Mouse (Mus musculus) myocyte (in vitro differentiated cells): ENCODE data around the gene March6.

ENCODE experiments used
- CEBPB ChIP-seq: IDR thresholded peaks from 2 replicates; pipeline ENCODE4 v1.6.1; 2011; ENCODE audit warnings: mild to moderate bottlenecking, moderate library complexity; ENCODE audit not compliant: poor library complexity, insufficient read depth, severe bottlenecking
- E2F4 ChIP-seq: IDR thresholded peaks from one replicate; pipeline ENCODE4 v1.6.1; 2011; ENCODE audit warnings: mild to moderate bottlenecking, control low read depth, moderate library complexity; ENCODE audit not compliant: insufficient read depth
- MAX ChIP-seq: IDR thresholded peaks from one replicate; pipeline ENCODE4 v1.6.1; 2011; ENCODE audit warnings: low read depth, mild to moderate bottlenecking, control low read depth
- POLR2A ChIP-seq: IDR thresholded peaks from one replicate; pipeline ENCODE4 v1.6.1; 2011; ENCODE audit warnings: low read depth, mild to moderate bottlenecking, control low read depth, moderate library complexity; ENCODE audit not compliant: insufficient read length
- TCF12 ChIP-seq: IDR thresholded peaks from one replicate; pipeline ENCODE4 v1.6.1; 2011; ENCODE audit warnings: mild to moderate bottlenecking, control low read depth; ENCODE audit not compliant: poor library complexity, insufficient read depth, severe bottlenecking
- USF1 ChIP-seq: IDR thresholded peaks from one replicate; pipeline ENCODE4 v1.6.1; 2011; ENCODE audit warnings: low read depth, mild to moderate bottlenecking, control low read depth, moderate library complexity

GRCm38 (mm10) chr15:31565184-31565583 is 34.3 kb upstream of the March6 start, which contains the start of gene Cmbl:
- TF ChIP-seq TCF12 (no peak), POLR2A (no peak), CEBPB (no peak), E2F4 (no peak), USF1 (no peak), MAX (no peak)
